Mouse (Mus musculus) liver, postnatal 0 days (tissue): ENCODE measurements around the gene Insig1.

Experiments
- CTCF ChIP-seq: sonication (generic); IDR thresholded peaks from 2 replicates; pipeline ENCODE4 v1.5.1; 2016; ENCODE audit warnings: antibody characterized with exemption, low read depth
- EP300 ChIP-seq: IDR thresholded peaks from 2 replicates; pipeline ENCODE4 v1.6.1; 2016; ENCODE audit warnings: antibody characterized with exemption, low read depth, mild to moderate bottlenecking

DNA sequence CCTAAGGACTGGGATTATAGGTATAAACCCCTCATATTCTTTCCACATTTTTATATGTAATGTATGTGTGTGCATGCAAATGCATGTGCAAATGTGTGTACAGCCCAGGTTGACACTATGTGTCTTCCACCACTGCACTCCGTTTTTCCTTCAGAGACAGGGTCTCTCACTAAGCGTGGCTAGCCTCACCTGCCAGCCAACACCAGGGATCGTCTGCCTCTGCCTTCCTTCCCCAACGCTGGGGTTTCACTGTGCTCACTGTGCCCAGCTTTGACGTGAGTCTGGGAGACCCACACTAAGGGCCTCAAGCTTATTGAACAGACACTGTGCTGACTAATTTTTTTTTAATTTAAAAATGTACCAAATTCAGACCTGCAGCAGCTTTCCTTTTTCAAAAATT, 27.8 kb upstream of the Insig1 start:
- TF ChIP-seq CTCF = no peak
- no peak for TF ChIP-seq EP300
